Mouse (Mus musculus): ENCODE measurements around the gene Tcl1b3.

- TF ChIP-seq CTCF (IDR thresholded peaks at IDR 0.05; ENCODE audit: low read depth, low read length), result no peak
- no peak for TF ChIP-seq POLR2A (IDR thresholded peaks at IDR 0.05; ENCODE audit: insufficient read depth, low read length)
- TF ChIP-seq EP300 (IDR thresholded peaks at IDR 0.05; ENCODE audit: insufficient read depth, low read depth, low read length), result no peak
These were observed 31.5 kb upstream of the Tcl1b3 start, which contains the start of gene Tcl1b1 for GRCm38 (mm10) chr12:105159390-105159789.

All from ES-Bruce4 (cell line).